Mouse (Mus musculus) myocyte (in vitro differentiated cells): ENCODE measurements around the gene Gfra1. TPM values are rescaled to one million over a fixed set of nuclear protein-coding genes. Genes with fewer than 3 reads are reported as not detected.

ENCODE experiments used
- H3K27me3 ChIP-seq: one replicate; pipeline ENCODE4 v1.6.1; 2011; ENCODE audit not compliant: control insufficient read depth, insufficient read depth, insufficient read length
- H3K36me3 ChIP-seq: one replicate; pipeline ENCODE4 v1.6.1; 2011; ENCODE audit not compliant: control insufficient read depth, insufficient read depth
- H3K4me2 ChIP-seq: one replicate; pipeline ENCODE4 v1.6.1; 2011; ENCODE audit warnings: low read depth, control low read depth
- H3K4me3 ChIP-seq: one replicate; pipeline ENCODE4 v1.5.1; 2011; ENCODE audit warnings: mild to moderate bottlenecking, control low read depth, moderate library complexity
- H3K79me2 ChIP-seq: one replicate; pipeline ENCODE4 v1.6.1; 2011; ENCODE audit not compliant: control insufficient read depth, insufficient read depth
- H3ac ChIP-seq: one replicate; pipeline ENCODE4 v1.6.1; 2011; ENCODE audit not compliant: control insufficient read depth, insufficient read length
- CEBPB ChIP-seq: IDR thresholded peaks from 2 replicates; pipeline ENCODE4 v1.6.1; 2011; ENCODE audit warnings: mild to moderate bottlenecking, moderate library complexity; ENCODE audit not compliant: poor library complexity, insufficient read depth, severe bottlenecking
- E2F4 ChIP-seq: IDR thresholded peaks from one replicate; pipeline ENCODE4 v1.6.1; 2011; ENCODE audit warnings: mild to moderate bottlenecking, control low read depth, moderate library complexity; ENCODE audit not compliant: insufficient read depth
- MAX ChIP-seq: IDR thresholded peaks from one replicate; pipeline ENCODE4 v1.6.1; 2011; ENCODE audit warnings: low read depth, mild to moderate bottlenecking, control low read depth
- MYOD1 ChIP-seq, 3 experiments: IDR thresholded peaks; one replicate each; pipeline ENCODE4 v1.6.1; 2011; ENCODE audit warnings: control low read depth in 2 of 3, low read depth in 2 of 3, mild to moderate bottlenecking in 2 of 3, moderate library complexity in 1 of 3; ENCODE audit not compliant: insufficient read length in 2 of 3, control insufficient read depth in 1 of 3
- MYOG ChIP-seq, 3 experiments: IDR thresholded peaks; one replicate each; pipeline ENCODE4 v1.6.1; 2011; ENCODE audit warnings: control low read depth in 2 of 3, low read depth in 2 of 3, mild to moderate bottlenecking in 2 of 3; ENCODE audit not compliant: insufficient read length in 2 of 3, control insufficient read depth in 1 of 3, insufficient read depth in 1 of 3
- POLR2A ChIP-seq: IDR thresholded peaks from one replicate; pipeline ENCODE4 v1.6.1; 2011; ENCODE audit warnings: low read depth, mild to moderate bottlenecking, control low read depth, moderate library complexity; ENCODE audit not compliant: insufficient read length
- POLR2AphosphoS2 ChIP-seq: IDR thresholded peaks from one replicate; pipeline ENCODE4 v1.6.1; 2011; ENCODE audit warnings: low read depth, control low read depth; ENCODE audit not compliant: insufficient read length
- REST ChIP-seq: IDR thresholded peaks from one replicate; pipeline ENCODE4 v1.6.1; 2011; ENCODE audit warnings: mild to moderate bottlenecking, control low read depth, moderate library complexity; ENCODE audit not compliant: insufficient read depth, insufficient read length
- SRF ChIP-seq: IDR thresholded peaks from one replicate; pipeline ENCODE4 v1.6.1; 2011; ENCODE audit warnings: low read depth; ENCODE audit not compliant: control insufficient read depth, insufficient read length
- TCF12 ChIP-seq: IDR thresholded peaks from one replicate; pipeline ENCODE4 v1.6.1; 2011; ENCODE audit warnings: mild to moderate bottlenecking, control low read depth; ENCODE audit not compliant: poor library complexity, insufficient read depth, severe bottlenecking
- TCF3 ChIP-seq: IDR thresholded peaks from one replicate; pipeline ENCODE4 v1.6.1; 2011; ENCODE audit warnings: low read depth, control low read depth; ENCODE audit not compliant: insufficient read length
- USF1 ChIP-seq: IDR thresholded peaks from one replicate; pipeline ENCODE4 v1.6.1; 2011; ENCODE audit warnings: low read depth, mild to moderate bottlenecking, control low read depth, moderate library complexity
- polyA plus RNA-seq: library from polyadenylated mRNA; unstranded; fragments of >200 nt; fragmentation: generic; extraction: Trizol; gene quantifications from one replicate; pipeline ENCODE4 v1.2.1, GENCODE M21; 2012; ENCODE audit warnings: missing spikeins

The Gfra1 gene
- polyA plus RNA-seq, 1 experiment: 4.6 TPM

- Histone ChIP-seq H3K79me2 (no peaks in the 10 kb centered on the region), H3K4me3 (no peak overlapping the region)
- TF ChIP-seq POLR2A (no peak), E2F4 (no peak), MAX (no peak), POLR2AphosphoS2 (no peak), MYOD1 (IDR thresholded peaks at IDR 0.05; ENCODE audit: control insufficient read depth in 1 of 3, insufficient read length in 2 of 3, low read depth in 2 of 3) (no peak), REST (no peak), TCF3 (no peak), MYOG (IDR thresholded peaks at IDR 0.05; ENCODE audit: control insufficient read depth in 1 of 3, insufficient read depth in 1 of 3, insufficient read length in 2 of 3, low read depth in 2 of 3) (no peak), USF1 (no peak), SRF (no peak), CEBPB (no peak), TCF12 (no peak)
These were observed 110.6 kb downstream of the Gfra1 start for GRCm38 (mm10) chr19:58345137-58345536.

GRCm38 (mm10) chr19:58341351-58341750 is 114.4 kb downstream of the Gfra1 start:
- H3K79me2 ChIP-seq: no peaks in the 10 kb centered on the region
- no peak overlapping the region for H3K4me2 ChIP-seq
- H3K4me3 ChIP-seq: no peak overlapping the region
- no peak for TF ChIP-seq SRF
- TF ChIP-seq E2F4: no peak
- TF ChIP-seq MYOD1 (IDR thresholded peaks at IDR 0.05; ENCODE audit: control insufficient read depth in 1 of 3, insufficient read length in 2 of 3, low read depth in 2 of 3): no peak
- TF ChIP-seq USF1: no peak
- no peak for TF ChIP-seq TCF12
- TF ChIP-seq POLR2AphosphoS2: no peak
- no peak for TF ChIP-seq REST
- TF ChIP-seq CEBPB: no peak
- no peak for TF ChIP-seq TCF3
- no peak for TF ChIP-seq MAX
- TF ChIP-seq MYOG (IDR thresholded peaks at IDR 0.05; ENCODE audit: control insufficient read depth in 1 of 3, insufficient read depth in 1 of 3, insufficient read length in 2 of 3, low read depth in 2 of 3): no peak
- TF ChIP-seq POLR2A: no peak
- no peaks in the 10 kb centered on the region for H3K36me3 ChIP-seq
- no peaks in the 10 kb centered on the region for H3K27me3 ChIP-seq
- no peak overlapping the region for H3ac ChIP-seq

More at GRCm38 (mm10) chr19:58345137-58345536, 110.6 kb downstream of the Gfra1 start:
- Histone ChIP-seq H3K36me3 (no peaks in the 10 kb centered on the region), H3K4me2 (no peak overlapping the region), H3ac (no peak overlapping the region), H3K27me3 (no peaks in the 10 kb centered on the region)

- Histone ChIP-seq H3K4me3 (no peak overlapping the region), H3K79me2 (no peaks in the 10 kb centered on the region), H3K4me2 (no peak overlapping the region), H3K27me3 (no peaks in the 10 kb centered on the region), H3ac (no peak overlapping the region), H3K36me3 (no peaks in the 10 kb centered on the region)
- no peak for TF ChIP-seq USF1
- TF ChIP-seq CEBPB: no peak
- no peak for TF ChIP-seq POLR2A
- TF ChIP-seq TCF12: no peak
- TF ChIP-seq TCF3: no peak
- TF ChIP-seq REST: no peak
- no peak for TF ChIP-seq MYOD1 (IDR thresholded peaks at IDR 0.05; ENCODE audit: control insufficient read depth in 1 of 3, insufficient read length in 2 of 3, low read depth in 2 of 3)
These were observed 115.5 kb downstream of the Gfra1 start for GRCm38 (mm10) chr19:58340221-58340620.

GRCm38 (mm10) chr19:58336802-58337201 is 118.9 kb downstream of the Gfra1 start:
- Histone ChIP-seq H3K4me3 (no peak overlapping the region), H3K27me3 (no peaks in the 10 kb centered on the region), H3ac (no peak overlapping the region), H3K36me3 (no peaks in the 10 kb centered on the region), H3K4me2 (no peak overlapping the region), H3K79me2 (no peaks in the 10 kb centered on the region)
- TF ChIP-seq POLR2A (no peak), TCF3 (no peak), CEBPB (no peak), MYOD1 (IDR thresholded peaks at IDR 0.05; ENCODE audit: control insufficient read depth in 1 of 3, insufficient read length in 2 of 3, low read depth in 2 of 3) (no peak)

- H3K79me2 ChIP-seq: no peaks in the 10 kb centered on the region
- H3K4me2 ChIP-seq: no peak overlapping the region
- no peak overlapping the region for H3ac ChIP-seq
- TF ChIP-seq MYOD1 (IDR thresholded peaks at IDR 0.05; ENCODE audit: control insufficient read depth in 1 of 3, insufficient read length in 2 of 3, low read depth in 2 of 3) (no peak), E2F4 (no peak), MYOG (IDR thresholded peaks at IDR 0.05; ENCODE audit: control insufficient read depth in 1 of 3, insufficient read depth in 1 of 3, insufficient read length in 2 of 3, low read depth in 2 of 3) (no peak), TCF12 (no peak), MAX (no peak), POLR2AphosphoS2 (no peak), SRF (no peak), TCF3 (no peak), CEBPB (no peak), REST (no peak), POLR2A (no peak), USF1 (no peak)
- no peaks in the 10 kb centered on the region for H3K27me3 ChIP-seq
- no peaks in the 10 kb centered on the region for H3K36me3 ChIP-seq
- H3K4me3 ChIP-seq: no peak overlapping the region
These were observed 119.9 kb downstream of the Gfra1 start for GRCm38 (mm10) chr19:58335585-58336530.
